Mouse (Mus musculus) kidney, adult 8-10 months (tissue): Measurements from ENCODE around the gene Tfpt.
A peak's percentile ranks its signal among the peaks of the same experiment; 100 is the strongest.
"Not testable (repeated sequence)": the region's sequence is repeated elsewhere in the genome, so short reads cannot be mapped to it uniquely, and the experiment has no call there.

Source experiments
- DNase-seq, 2 experiments: peaks; one replicate each; pipeline ENCODE4 v3.0.0; 2022

Gene Tfpt

DNA sequence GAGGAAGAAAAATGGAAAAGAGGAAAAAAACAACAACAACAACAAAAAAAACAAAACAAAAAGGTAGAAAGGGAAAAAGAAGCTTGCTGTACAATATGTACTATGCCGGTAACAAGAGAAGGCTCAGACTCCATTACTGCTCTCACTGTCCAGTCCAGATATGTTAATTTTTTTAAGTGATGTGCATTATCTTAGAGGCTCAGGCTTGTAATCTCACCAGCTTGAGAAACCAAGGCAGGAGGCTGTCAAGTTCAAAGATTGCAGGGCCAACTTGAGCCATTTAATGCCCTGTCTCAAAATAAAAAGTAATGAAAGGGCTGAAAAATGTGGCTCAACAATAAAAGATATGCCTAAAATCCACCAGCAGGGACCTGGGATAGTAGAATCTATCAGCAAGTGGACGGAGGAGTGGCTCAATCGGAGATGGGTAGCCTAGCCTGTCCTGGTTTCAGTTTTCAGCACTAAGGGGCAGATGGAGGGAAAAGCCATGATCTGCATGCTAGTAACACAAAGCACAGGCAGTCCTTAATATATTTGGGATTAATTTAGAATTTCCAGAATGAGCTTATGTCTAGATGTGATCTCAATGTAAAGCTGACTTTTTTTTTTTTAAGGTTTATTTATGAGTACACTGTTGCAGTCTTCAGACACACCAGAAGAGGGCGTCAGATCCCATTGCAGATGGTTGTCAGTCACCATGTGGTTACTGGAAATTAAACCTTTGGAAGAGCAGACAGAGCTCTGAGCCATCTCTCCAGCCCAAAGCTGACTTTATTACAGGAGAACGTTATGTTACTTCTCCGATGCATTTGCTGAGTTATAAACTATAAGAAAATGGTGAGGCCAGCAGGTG is 13.1 kb downstream of the Tfpt start:
- DNase-seq: no peak

DNA sequence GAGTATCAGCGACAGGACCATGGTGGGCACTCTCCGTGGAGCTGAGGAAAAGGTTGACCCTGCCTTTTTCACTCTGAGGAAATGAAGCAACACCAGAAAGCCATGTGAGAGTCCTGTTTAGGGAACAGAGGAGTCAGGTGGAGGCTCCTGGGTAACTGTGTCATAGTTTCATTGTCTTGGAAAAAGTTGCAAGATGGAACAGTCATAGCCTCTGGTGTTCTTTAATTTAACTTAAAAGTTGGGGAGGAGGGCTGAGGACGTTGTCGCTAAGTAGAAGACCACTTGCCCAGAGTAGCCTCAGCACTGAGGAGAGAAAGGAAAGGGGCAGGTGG is 13.7 kb downstream of the Tfpt start, which contains the start of gene Oscar:
Gene Oscar (minus strand): TSS at position 101 of the 332 bp plus-strand sequence.
- DNase-seq: no peak

DNA sequence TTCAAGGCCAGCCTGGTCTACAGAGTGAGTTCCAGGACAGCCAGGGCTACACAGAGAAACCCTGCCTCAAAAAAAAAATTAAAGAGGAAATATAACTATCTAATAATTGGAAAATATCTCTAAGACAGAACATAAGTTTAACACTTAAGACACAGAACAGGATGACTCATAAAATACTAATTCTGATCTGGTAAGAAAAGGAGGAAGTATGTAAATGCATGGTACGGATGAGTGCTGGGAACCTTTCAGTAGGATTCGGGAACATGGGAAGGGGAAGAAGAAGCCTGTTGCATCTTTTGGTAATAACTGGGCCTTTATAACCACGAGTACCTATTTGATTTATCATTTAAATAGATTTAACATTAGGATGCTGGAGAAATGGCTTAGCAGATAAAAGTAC is 15.7 kb downstream of the Tfpt start:
- no peak for DNase-seq

DNA sequence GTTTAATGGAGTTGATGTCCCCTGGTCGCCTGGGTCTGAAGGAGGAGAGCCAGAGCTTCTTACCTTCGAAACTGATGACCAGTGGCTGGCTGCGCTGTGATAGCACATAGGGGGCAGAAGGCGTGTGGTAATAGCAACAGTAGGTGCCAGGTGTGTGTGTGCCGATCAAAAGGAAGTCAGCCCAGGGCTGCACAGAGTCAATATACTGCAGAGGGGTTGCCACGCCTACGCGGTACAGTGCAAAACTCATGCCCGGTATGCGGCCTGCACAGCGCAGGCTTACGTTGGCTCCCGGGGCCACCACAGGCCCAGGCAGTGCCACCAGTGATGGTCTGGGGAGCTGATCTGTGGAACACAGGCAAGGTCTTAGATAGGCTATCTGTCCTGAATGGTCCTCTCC is 18.7 kb downstream of the Tfpt start:
- DNase-seq: no peak

DNA sequence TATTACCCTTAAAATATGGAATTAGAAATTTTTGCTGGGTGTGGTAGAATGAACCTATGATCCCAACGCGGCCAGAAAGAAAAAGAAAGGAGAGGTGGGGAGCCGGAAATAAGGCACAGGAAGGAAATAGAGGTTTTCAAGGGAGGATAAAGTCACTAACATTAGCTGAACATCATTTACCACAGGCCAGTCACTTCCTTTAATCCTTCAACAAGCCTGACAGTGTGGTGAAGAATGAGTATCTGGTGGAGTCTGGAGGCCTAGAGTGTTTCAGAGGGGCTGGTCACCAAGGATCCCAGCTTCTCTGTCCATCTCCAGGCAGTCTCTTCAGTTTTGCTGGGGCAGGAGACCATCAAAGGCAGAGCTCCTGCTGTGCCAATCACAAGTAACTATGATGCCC is 19.3 kb downstream of the Tfpt start:
- no peak for DNase-seq

DNA sequence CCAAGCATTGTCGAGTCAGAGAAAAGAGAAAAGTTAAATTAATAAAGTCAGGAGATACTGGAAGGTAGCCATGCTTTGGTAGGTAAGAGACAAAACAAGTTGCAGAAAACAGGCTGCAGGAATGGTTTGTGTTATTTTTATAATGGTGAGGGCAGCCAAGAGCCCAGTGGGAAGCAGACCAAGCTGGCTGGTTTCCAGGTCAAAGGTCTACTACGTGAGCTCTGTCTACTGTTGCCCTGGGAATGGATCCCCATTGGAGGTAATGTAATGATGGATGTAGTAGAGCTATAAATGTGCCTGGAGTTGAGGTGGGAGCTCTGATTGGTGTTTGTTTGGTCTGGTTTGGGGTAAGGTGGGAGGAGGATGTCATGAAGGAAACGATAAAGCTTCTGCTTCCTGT is 20.6 kb downstream of the Tfpt start:
- peak; percentile 80 to 85 for DNase-seq

DNA sequence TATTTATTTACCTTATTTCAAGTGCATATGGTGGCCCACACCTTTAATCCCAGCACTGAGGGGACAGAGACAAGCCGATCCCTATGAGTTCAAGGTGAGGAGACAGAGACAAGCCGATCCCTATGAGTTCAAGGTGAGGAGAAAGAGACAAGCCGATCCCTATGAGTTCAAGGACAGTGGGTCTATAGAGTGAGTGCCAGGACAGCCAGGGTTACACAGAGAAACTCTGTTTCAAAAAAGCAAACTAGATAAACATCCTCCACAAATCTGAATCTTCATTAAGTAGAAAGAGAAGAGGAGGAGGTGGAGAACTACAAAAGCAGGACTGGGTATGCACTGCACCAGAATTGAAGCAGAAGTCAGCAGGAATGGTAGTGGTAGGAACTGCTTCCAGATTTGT is 21.1 kb downstream of the Tfpt start:
- DNase-seq: no peak

DNA sequence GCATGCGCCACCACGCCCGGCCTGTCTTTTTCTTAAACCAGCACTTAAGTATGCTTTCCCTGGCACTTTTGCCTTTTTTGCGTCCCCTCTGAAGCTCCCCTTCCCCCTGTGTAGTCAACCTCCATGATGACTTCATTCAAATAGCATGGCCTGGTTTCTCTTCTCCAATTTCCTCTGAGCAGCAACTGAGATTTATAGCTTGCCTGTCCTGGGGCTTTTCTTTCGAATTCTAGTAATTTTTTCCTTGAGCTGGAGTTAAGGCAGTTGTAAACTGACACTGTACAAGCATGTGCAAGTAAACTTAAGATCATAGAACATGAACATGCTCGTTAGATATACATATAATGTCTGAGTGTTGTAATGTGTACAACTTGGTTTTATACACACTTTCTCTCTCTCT is 22.3 kb downstream of the Tfpt start:
- no peak for DNase-seq

DNA sequence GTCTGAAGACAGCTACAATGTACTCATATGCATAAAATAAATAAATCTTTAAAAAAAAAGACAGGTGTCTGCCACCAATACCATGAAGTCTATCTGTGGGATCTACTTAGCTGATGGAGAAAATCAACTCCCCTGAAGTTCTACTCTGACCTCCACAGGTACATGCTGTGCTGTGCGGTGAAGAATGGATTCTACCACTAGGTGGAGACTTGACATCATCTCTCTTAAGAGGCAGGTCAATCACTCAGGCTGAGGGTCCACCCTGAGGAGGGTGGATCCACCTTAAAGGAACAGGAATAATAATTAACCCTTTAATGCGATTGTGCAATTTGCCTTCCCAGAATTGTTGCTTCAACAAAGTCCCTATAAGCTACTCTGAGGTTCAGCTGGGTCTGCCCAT is 22.9 kb downstream of the Tfpt start:
- DNase-seq: peak; percentile 42 to 43

DNA sequence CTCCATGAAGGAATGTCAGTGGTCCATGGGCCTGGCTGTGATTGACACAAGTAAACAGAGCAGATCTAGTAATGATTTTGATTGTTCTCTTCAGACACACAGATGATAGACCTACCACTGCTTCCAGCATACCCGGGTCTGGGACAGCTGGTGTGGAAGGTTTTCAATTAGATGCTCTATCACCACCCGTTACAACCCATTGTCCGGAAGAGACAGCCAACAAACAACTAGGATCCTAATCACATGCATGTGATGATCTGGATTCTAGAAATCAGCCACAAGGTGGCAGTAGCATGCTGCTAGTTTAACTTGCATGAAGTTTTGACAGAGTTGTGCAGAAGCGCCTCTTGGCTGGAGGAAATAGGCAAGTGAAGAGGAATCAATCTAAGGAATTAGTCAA is 28.6 kb downstream of the Tfpt start:
- DNase-seq: peak; percentile 57 to 72

DNA sequence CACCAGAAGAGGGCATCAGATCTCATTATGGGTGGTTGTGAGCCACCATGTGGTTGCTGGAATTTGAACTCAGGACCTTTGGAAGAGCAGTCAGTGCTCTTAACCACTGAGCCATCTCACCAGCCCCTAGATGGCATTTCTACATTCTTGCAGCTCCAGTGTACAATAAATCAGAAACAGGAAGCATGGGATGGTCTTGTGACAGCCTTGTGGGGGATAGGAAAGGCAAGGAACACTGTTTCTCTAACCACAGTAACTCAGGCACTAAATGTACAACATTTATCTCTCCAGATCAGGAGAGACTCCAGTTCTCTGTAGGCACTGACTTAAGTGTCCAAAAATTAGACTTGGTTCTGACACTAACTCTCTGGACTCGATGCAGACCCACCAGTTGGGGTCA is 32.0 kb downstream of the Tfpt start:
- not testable (repeated sequence) for DNase-seq

DNA sequence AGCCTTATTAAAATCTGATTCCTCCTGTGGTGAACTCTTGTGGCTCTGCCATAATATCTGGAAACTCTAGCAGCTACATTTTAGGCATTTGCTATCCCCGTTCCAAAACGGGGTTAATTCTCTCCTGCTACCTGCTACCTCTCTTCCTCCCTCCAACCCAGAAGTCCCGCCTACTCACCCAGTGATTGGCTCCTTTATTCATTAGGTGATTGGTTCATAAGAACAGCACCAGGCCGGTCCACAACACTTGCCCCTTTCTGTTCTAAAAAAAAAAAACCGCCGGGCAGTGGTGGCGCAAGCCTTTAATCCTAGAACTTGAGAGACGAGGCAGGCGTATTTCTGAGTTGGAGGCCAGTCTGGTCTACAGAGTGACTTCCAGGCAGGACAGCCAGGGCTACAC is 34.6 kb downstream of the Tfpt start:
- peak; percentile 49 to 68 for DNase-seq

DNA sequence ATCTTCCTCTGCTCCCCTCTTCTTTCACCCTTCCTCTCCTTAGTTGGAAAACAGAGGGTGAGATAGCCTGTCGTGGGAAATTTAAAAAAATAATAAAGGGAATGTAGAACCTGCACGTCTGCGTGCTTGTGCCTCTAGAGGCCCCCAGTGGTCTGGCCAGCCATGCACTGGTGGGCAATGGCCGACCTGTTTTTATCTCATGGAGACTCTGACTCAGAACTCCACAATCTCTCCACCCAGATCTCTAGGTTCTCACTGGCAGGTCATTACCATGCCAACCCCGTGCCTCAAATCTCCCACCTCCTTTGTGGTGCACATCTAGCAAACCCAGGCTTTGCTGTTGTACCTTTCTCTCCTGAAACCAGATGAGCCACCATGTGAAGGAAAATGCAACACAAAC is 35.0 kb downstream of the Tfpt start:
- no peak for DNase-seq

DNA sequence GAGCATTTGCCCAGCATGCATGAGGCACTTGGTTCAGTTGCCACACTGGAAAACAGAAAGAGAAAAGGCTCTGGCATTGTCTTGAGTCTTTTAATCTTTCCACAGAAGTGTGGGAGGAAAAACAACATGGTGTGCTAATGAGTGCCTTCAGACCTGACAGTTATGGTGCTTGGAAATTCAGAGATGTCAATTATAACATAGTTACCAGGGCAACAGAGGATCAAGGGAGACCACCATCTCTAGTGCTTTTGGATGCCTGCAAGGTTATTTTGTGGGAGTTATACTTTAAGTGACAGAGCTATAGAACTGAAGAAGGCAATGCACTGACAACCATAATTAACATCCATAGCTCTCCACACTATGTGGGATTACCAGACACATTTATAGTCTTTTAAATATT is 35.9 kb downstream of the Tfpt start:
- no peak for DNase-seq

DNA sequence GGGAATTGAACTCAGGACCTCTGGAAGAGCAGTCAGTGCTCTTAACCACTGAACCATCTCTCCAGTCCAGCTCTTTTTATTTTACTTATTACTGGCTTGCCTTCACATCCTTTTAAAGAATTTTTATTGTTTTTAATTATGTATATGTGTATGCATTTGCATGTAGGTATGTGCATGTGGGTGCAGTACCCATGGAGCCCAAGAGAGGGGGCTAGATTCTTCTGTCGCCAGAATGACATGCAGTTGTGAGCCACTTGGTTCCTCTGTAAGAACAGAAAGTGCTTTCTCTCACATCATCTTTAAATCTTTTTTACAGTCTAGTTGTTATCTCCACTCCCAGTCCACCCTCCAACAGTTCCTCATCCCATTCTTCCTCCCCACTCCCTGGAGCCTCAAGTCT is 38.2 kb downstream of the Tfpt start:
- DNase-seq: no peak

DNA sequence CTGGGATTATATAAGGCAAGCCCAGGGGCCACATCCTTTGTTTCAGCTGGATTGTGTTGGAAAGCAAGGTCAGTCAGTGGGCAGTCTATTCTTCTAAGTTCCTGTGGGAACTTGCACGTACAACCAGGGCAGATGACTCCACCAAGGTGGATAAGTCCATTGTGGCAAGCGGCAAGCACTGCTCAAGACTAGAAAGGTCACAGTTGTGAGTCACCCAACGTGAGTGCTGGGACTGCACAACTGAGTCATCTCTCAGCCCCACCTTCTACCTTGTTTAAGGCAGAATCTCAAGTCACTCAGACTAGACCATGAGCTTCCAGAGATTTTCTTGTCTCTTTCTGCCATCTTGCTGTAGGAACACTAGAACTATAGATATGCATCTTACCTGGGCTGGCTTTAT is 39.2 kb downstream of the Tfpt start:
- DNase-seq: no peak

DNA sequence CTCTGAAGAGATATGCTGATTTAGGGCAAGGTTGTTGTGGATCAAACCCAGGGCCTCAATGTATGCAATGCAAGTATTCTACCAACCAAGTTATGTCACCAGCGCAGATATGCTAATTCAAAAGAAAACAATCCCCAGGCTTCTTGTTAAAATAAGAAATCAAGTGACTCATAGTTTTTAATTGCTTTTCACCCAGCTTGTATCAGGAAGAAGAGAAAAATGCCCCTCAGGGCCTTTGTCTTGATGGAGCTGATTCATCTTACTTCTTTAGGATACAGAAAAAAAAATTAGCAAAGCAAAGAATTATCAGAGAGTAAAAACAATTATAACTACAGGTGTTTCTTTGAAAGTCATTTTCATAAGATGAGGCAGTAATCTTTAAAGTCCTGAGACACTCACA is 42.4 kb downstream of the Tfpt start:
- no peak for DNase-seq

DNA sequence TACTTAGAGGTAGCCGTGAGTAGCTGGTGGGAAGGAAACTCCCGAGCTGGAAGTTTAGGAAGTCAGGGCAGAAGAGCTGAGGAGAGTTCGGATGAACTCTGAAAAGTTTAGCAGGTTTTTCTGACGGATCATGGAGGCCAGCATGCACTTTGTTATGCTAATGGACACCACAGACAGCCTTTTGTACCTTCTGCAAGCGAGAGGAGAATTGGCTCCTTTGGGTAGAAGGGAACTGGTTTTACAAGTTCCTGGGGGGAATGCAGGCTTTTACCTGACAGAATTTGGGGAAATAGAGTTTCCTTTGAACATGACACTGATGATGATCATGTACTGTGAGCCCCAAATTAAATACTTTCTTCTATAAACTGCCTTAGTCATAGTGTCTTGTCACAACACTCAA is 43.5 kb downstream of the Tfpt start:
- DNase-seq: no peak

DNA sequence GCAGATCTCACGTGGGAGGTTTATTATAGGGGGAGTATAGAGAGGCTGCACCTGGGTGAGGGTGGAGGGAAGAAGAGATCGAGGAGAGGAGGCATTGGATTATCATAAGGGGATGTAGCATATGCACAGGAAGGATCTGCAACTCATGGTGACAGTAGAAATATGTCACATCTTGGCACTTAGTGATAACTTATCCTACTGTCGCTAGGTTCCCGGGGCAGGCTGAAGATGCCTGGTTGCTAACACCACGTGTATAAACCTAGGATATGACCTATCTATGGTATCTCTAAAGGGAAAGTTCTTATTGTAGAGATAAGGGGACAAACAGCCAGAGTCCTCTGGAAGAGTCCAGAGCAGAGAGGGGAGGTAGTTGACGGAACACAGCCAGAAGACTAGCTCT is 44.0 kb downstream of the Tfpt start:
- no peak for DNase-seq

DNA sequence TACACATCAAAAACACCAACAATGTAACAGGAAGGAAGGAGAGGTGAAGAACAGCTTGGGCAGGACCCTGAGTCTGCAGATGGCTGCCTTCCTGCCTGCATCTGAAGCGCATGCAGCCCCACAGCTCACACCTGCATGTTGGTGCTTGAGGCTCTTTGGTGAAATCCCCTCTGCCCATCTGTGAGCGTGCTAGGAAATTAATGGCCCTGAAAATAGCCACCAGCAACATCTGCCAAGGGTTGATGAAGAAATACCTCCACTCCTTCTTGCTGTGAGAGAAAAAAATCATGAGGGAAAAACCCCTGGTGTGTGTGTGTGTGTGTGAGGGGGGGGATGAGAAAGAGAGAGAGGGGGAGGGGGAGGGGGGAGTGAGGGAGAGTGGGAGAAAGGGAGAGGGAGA is 49.7 kb downstream of the Tfpt start:
- DNase-seq: no peak

DNA sequence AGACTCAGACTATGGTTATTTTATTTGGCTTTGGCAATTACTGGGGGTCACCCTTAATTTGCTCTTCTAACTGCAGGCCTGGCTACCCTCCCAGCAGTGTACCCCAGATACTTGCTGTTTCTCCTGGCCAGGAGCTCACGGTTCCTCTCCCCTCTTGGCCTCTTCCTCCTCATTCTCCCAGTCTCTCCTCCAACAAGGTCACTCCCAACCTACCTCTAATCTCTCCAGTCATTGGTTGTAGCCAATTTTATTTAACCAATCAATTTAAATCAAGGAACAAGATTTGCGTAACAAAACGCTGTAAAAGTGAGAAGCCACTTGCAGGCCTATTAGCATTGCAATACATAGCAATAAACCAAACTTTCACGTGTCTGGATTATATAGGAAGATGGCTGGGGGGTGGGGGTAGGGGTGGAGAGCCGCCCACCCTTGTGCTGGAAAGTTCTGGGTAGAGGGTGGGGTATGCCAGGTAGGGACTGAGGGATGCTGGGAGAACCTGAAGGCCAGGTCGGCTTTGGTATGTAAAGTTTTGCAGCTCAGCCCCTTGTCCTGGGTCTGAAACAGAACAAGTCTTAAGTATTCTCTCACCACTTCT is 50.7 kb downstream of the Tfpt start:
- DNase-seq: no peak

DNA sequence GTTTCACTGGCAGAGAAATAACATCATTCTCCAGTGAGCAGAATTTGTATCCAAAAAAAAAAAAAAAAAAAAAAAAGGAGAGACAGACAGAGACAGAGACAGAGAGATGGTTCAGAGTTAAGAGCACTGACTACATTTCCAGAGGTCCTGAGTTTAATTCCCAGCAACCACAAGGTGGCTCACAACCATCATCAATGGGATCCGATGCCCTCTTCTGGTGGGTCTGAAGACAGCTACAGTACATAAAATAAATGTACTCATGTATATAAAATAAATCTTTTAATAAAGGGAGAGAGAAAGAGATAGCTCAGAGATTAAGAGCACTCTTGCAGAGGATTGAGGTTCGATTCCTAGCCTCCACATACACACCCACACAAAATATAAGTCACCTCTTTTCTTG is 51.5 kb downstream of the Tfpt start:
- DNase-seq: no peak

DNA sequence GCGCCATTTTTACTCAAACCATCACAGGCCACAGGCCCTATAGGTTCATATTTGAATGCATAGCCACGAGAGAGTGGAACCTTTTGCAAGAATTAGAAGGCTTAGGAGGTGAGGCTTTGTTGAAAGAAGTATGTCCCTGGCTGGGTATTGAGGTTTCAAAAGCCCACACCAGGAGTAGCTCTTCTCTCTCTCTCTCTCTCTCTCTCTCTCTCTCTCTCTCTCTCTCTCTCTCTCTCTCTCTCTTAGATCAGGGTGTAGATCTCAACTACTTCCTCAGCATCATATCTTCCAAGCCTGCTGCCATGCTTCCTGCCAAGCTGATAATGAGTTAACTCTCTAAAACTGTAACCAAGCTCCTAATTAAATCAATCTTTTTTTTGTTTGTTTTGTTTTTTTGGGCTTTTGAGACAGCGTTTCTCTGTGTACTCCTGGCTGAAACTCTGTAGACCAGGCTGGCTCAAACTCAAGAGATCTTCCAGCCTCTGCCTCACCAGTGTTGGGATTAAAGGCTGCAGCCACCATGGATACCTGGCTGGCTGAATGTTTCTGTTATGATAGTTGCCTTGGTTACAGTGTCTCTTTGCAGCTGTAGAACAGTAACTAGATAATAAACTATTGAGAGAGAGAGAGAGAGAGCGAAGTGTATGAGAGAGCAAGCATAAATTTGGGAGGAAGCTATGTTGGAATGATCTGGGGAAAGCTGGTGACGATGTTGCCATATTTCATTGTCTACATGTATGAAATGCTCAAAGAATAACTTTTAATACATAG is 53.2 kb downstream of the Tfpt start:
- no peak for DNase-seq

DNA sequence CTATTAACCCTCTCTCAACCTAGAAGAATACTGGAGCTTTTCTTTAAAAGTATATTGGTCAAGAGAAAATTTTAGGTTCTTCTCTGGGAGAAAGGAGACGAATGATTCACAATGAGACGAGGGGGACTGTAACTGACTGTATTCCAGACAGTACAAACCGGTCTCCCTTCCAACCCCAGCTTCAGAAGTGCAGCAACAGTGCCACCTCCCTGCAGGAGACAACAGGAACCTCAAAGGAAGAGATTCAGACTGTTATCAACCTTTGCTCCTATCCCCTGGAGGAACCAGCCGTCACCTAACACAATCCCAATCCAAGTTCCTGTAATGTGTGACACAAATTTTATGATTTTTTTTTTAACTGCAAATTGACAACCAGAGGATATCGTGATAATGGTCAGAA is 55.5 kb downstream of the Tfpt start:
- no peak for DNase-seq
